Mouse (Mus musculus) kidney, embryonic 14.5 days (tissue): ENCODE results near the gene Pitpnm3. TPM values are rescaled to one million over a fixed set of nuclear protein-coding genes. Genes with fewer than 3 reads are reported as not detected.

ENCODE experiments used
- ATAC-seq: fragments of 200-750 bp; cut with Nextera tagmentation; 2 replicates; pipeline ENCODE4 v1.8.0; 2017; ENCODE audit warnings: moderate number of reproducible peaks, mild to moderate bottlenecking, moderate TSS enrichment, moderate library complexity; ENCODE audit not compliant: low FRiP score, low TSS enrichment
- H3K27ac ChIP-seq: fragments of 300-500 bp; sonication (generic); 2 replicates; pipeline ENCODE4 v1.5.1; 2014; ENCODE audit warnings: low read depth, mild to moderate bottlenecking, low read length, moderate library complexity, mixed read lengths
- H3K27me3 ChIP-seq: fragments of 300-500 bp; sonication (generic); 2 replicates; pipeline ENCODE4 v1.6.1; 2014; ENCODE audit warnings: mild to moderate bottlenecking, low read length; ENCODE audit not compliant: control insufficient read depth, insufficient read depth
- H3K36me3 ChIP-seq: fragments of 300-500 bp; sonication (generic); 2 replicates; pipeline ENCODE4 v1.6.1; 2014; ENCODE audit warnings: low read length, mixed read lengths; ENCODE audit not compliant: control insufficient read depth, insufficient read depth
- H3K4me1 ChIP-seq: fragments of 300-500 bp; sonication (generic); 2 replicates; pipeline ENCODE4 v1.6.1; 2014; ENCODE audit warnings: low read length, mixed read lengths; ENCODE audit not compliant: control insufficient read depth, insufficient read depth
- H3K4me2 ChIP-seq: fragments of 300-500 bp; sonication (generic); replicated peaks from 2 replicates; pipeline ENCODE4 v1.6.1; 2014; ENCODE audit warnings: low read depth, mild to moderate bottlenecking, low read length
- H3K4me3 ChIP-seq: fragments of 300-500 bp; sonication (generic); 2 replicates; pipeline ENCODE4 v1.5.1; 2014; ENCODE audit warnings: mild to moderate bottlenecking, low read length
- H3K9ac ChIP-seq: fragments of 300-500 bp; sonication (generic); 2 replicates; pipeline ENCODE4 v1.6.1; 2014; ENCODE audit warnings: low read depth, mild to moderate bottlenecking, low read length, moderate library complexity
- H3K9me3 ChIP-seq: fragments of 300-500 bp; sonication (generic); 2 replicates; pipeline ENCODE4 v1.6.1; 2016; ENCODE audit warnings: low read length; ENCODE audit not compliant: control insufficient read depth
- WGBS: fragments of 180-500 bp; shearing (Covaris S2); extraction: QIAGEN DNeasy Blood & Tissue Kit; methylation state at CpG from one replicate; pipeline ENCODE4 v1.1.7; 2014; 5-methylcytosine and 5-hydroxymethylcytosine counted together
- polyA plus RNA-seq: library from polyadenylated mRNA; unstranded; fragments of >200 nt; fragmentation: Nextera tagmentation; extraction: Ambion mirVana; gene quantifications from 2 replicates; pipeline ENCODE4 v1.2.1, GENCODE M21; 2014

The Pitpnm3 gene
- polyA plus RNA-seq, 1 experiment from 2014 or later = 0.09 TPM

DNA sequence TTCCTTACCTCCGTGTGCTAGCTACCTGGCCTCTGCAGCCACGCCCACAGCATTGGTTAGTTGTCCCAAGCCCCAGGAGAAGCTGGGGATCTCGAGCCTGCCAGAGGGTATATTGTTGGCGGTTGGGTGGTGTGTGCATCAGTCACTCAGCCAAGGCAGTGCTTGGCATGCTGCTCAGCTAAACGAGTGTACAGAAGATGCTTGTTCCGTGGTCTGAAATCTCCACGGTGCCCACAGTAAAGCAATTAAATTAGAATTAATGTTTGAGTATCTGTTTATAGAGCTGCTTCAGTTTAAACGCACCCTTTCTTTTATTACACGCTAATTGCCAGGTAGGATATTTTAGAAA is 118.4 kb downstream of the Pitpnm3 start:
- Histone ChIP-seq H3K36me3 (no peaks in the 10 kb centered on the region), H3K27me3 (peaks cover under 1% of the 10 kb centered on the region; the same call in 1 of the 2 replicates), H3K4me1 (no peaks in the 10 kb centered on the region), H3K27ac (no peak overlapping the region), H3K9me3 (no peaks in the 10 kb centered on the region), H3K4me2 (no peak overlapping the region), H3K4me3 (no peak overlapping the region), H3K9ac (no peak overlapping the region)
- WGBS = 82% methylated on average over 9 of the region's 9 CpGs
- no peak for ATAC-seq

DNA sequence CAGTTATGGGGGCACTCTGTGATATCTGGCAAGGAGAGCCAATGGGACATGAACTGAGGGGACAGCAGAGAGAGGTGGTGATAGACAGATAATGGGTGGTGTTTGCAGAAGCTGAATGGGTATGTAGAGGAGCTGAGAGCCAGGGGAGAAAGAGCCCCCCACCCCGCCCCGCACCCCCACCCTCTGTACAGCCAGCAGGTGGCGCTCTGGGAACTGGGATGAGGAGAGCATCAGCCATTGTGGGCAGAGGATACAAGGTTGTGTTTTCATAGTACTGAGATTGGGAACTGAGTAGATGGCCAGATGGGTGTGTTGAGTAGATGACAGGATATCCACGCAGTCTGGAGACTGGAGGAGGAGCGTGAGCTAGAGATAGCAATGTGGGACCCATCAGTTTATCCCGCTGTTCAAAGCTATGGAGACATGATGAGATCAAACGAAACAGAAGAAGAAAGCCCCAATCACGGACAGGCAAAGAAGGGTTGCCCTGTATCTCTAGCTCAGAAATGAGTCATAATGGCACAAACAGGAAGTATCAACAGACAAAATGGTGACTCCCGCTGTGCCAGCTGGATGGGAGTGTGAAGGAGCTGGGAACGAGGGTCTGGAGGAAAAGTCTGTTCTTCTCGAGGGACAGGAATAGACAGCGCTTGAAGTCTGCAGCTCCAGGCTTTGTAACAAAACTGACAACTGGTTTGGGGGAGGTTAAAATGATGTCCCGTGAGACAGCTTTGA is 118.9 kb downstream of the Pitpnm3 start:
- no peaks in the 10 kb centered on the region for H3K9me3 ChIP-seq
- H3K4me2 ChIP-seq = no peak overlapping the region
- H3K27me3 ChIP-seq = peaks cover 4% of the 10 kb centered on the region; the same call in 1 of the 2 replicates
- H3K4me1 ChIP-seq = peaks cover 2% of the 10 kb centered on the region; the same call in 1 of the 2 replicates
- 83% methylated on average over 13 of the region's 13 CpGs for WGBS
- no peaks in the 10 kb centered on the region for H3K36me3 ChIP-seq
- no peak overlapping the region for H3K27ac ChIP-seq
- H3K4me3 ChIP-seq = no peak overlapping the region
- ATAC-seq = no peak
- no peak overlapping the region for H3K9ac ChIP-seq

DNA sequence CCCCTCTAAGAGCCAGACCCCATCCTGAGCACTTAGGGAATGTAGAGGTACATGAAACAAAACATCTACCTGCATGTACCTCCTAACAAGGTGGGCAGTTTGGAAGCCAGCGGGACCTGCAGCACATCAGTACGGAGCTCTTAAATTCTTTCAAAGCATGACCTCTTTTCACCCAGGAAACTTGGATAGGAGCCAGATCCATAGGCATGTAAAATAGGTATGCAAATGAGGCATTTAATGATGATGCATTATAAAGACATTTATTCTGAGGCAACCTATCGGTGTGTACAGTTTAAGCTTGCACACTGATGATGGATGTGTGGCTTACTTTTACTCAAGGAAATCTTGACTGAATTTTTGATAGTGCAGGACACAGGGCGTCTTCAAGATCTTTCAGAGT is 120.9 kb downstream of the Pitpnm3 start:
- no peak overlapping the region for H3K4me2 ChIP-seq
- H3K36me3 ChIP-seq = no peaks in the 10 kb centered on the region
- H3K4me1 ChIP-seq = peaks cover 5% of the 10 kb centered on the region; the same call in 1 of the 2 replicates
- no peak overlapping the region for H3K27ac ChIP-seq
- H3K9me3 ChIP-seq = no peaks in the 10 kb centered on the region
- peaks cover 4% of the 10 kb centered on the region; the same call in 1 of the 2 replicates for H3K27me3 ChIP-seq
- ATAC-seq = no peak
- no peak overlapping the region for H3K4me3 ChIP-seq
- WGBS = 79% methylated on average over 4 of the region's 4 CpGs
- H3K9ac ChIP-seq = no peak overlapping the region

- Histone ChIP-seq H3K27ac (no peak overlapping the region), H3K4me1 (peaks cover 5% of the 10 kb centered on the region; the same call in 1 of the 2 replicates), H3K36me3 (no peaks in the 10 kb centered on the region), H3K4me2 (no peak overlapping the region), H3K27me3 (peaks cover 4% of the 10 kb centered on the region; the same call in 1 of the 2 replicates), H3K4me3 (no peak overlapping the region), H3K9ac (no peak overlapping the region), H3K9me3 (no peaks in the 10 kb centered on the region)
- WGBS = 85% methylated on average over 1 of the region's 1 CpGs
- ATAC-seq = no peak
Measured at GRCm38 (mm10) chr11:72011955-72012354, 123.6 kb downstream of the Pitpnm3 start.

DNA sequence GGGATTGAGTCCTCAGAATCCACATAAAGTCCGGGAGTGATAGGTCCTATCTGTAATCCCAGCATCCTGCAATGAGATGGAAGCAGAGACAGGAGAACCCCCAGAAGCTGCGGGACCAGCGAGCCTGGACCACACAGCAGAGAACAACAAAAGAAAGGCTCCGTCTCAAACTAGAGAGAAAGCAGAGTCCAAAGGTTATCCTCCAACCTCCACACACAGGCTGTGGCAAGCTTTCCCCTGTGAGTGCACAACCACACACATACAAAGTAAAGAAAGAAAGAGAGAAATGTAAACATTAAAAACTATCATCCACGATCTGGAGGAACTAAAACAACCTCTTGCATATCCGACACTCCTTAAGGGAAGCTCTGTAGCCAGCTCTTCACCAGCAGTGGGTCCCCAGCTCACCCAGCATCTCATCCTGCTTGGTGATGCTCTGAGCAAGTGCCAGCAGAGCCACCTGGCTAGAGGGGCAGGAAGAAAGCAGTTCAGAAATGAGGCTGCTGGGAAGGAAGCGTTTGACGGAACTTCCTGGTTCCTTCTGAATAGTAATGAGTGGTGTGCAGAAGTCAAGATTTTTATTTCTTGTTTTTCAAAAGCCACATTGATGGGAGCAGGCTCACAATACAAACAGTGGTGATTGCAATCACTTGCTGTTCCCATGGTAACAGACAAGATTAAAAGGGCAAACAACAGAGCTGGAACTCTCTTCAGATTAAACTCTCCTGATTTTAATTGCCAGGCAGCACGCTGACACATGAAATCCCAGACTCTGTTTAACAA is 124.4 kb downstream of the Pitpnm3 start:
- ATAC-seq = no peak

DNA sequence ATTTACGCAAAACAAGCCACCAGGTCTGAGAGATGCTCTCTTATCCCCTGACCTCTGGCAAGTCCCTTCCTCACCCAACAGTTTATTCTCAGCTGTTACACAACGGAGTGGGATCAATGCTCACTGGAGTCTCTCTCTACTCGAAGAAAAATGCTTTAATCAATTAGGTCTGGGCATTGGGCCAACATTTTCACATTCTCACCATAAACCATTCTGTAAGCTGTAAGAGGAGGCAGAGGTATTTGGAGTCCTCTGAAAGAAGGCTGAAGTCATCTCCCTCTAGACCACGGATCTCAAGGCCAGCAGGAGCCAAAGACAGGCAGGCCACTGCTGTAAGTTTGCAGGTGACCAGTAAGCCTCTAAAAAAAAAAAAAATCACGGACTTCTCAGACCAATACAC is 125.2 kb downstream of the Pitpnm3 start:
- no peak for ATAC-seq
- no peak overlapping the region for H3K4me2 ChIP-seq
- H3K27me3 ChIP-seq = peaks cover 4% of the 10 kb centered on the region; the same call in 1 of the 2 replicates
- H3K4me1 ChIP-seq = peaks cover 5% of the 10 kb centered on the region; the same call in 1 of the 2 replicates
- H3K36me3 ChIP-seq = no peaks in the 10 kb centered on the region
- no peak overlapping the region for H3K27ac ChIP-seq
- no peaks in the 10 kb centered on the region for H3K9me3 ChIP-seq
- H3K9ac ChIP-seq = no peak overlapping the region
- H3K4me3 ChIP-seq = no peak overlapping the region
- WGBS = 39% methylated on average over 5 of the region's 5 CpGs

More for the DNA sequence above, 124.4 kb downstream of the Pitpnm3 start:
- 64% methylated on average over 9 of the region's 9 CpGs for WGBS
- Histone ChIP-seq H3K36me3 (no peaks in the 10 kb centered on the region), H3K4me1 (peaks cover 5% of the 10 kb centered on the region; the same call in 1 of the 2 replicates), H3K4me2 (no peak overlapping the region), H3K4me3 (no peak overlapping the region), H3K9ac (no peak overlapping the region), H3K27ac (no peak overlapping the region), H3K9me3 (no peaks in the 10 kb centered on the region), H3K27me3 (peaks cover 4% of the 10 kb centered on the region; the same call in 1 of the 2 replicates)

DNA sequence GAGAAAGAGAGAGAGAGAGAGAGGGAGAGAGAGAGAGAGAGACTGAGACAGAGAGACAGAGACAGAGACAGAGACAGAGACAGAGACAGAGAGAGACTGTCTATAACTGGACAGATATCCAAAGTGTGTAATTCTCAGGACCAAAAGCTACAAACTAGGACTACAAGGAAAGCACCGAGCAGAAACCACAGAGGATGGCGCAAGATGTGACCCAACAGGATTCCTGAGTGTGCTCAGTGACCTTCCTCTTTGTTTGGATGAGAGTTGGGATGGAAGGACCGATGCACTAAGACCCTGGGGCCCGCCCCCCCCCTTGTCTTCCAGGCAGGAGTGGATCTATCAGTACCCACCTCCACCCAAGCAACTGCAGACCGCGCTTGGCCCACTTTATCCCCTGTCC is 130.0 kb downstream of the Pitpnm3 start:
- Histone ChIP-seq H3K36me3 (no peaks in the 10 kb centered on the region), H3K9ac (no peak overlapping the region), H3K4me1 (no peaks in the 10 kb centered on the region), H3K27ac (no peak overlapping the region), H3K9me3 (no peaks in the 10 kb centered on the region), H3K4me3 (no peak overlapping the region), H3K27me3 (no peaks in the 10 kb centered on the region), H3K4me2 (no peak overlapping the region)
- 88% methylated on average over 6 of the region's 6 CpGs for WGBS
- no peak for ATAC-seq

DNA sequence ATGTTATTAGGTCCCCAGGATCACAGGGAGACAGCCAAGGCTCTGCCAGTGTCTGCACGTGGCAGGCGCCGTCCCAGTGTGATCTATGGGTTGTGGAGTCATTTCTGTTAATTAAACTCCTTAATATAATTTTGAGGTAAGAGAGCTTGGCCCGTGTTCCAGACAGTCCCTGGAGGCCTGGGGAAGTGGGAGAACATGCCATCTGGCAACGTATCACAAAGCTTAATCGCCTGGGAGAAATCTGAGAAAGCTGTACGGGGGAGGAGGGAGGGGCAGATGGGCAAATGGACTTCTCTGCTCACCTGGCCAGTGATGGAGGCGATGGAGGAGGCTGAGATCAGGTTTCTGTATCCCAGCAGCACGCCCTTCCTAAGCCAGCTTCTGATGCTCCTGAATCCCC is 132.4 kb downstream of the Pitpnm3 start:
- H3K4me1 ChIP-seq = no peaks in the 10 kb centered on the region
- 17% methylated on average over 9 of the region's 9 CpGs for WGBS
- H3K4me3 ChIP-seq = no peak overlapping the region
- ATAC-seq = peak; percentile 39; the same call in 1 of the 2 replicates
- no peaks in the 10 kb centered on the region for H3K9me3 ChIP-seq
- H3K36me3 ChIP-seq = no peaks in the 10 kb centered on the region
- H3K9ac ChIP-seq = no peak overlapping the region
- no peak overlapping the region for H3K4me2 ChIP-seq
- no peak overlapping the region for H3K27ac ChIP-seq
- H3K27me3 ChIP-seq = no peaks in the 10 kb centered on the region
